Mouse (Mus musculus): ENCODE data around the gene Gm26620.
A peak's percentile ranks its signal among the peaks of the same experiment; 100 is the strongest.

Gm26620 gene

DNA sequence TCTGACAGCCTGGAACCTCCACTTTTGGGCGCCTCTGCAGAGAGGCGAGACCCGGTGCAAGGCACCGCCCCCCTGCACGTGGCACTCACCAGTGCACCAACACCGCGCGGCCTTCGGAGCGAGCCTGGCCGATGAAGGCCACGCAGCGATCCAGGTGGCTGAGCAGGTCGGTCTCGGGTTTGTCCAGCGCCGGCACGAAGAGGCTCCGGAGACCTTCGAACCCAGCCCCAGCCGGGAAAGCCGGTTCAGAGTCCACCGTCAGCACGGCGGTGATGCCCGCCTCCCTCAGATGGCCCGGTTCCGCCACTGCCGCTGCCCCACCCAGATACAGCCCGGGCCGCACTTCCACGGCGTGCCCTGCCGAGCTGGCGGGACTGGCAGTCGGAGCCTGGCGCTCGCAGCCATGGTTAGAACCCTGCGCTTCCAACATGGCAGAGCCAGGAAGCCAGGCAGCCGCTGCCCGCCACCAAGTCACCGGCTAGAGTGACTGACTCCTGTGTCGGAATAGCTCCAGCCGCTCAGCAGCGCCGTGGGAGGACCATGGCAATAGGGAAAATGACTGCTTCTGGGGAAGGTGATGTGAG lies at the start of gene Gm26620, which contains the start of gene Dusp12:
Gene Gm26620, plus strand, starts transcription at position 88 of the 584 bp plus-strand sequence.
Gene Dusp12, minus strand, starts transcription at position 563 of the 584 bp plus-strand sequence.
- peak; percentile 86 to 89 for DNase-seq

GRCm38 (mm10) chr1:170839685-170840084 lies 45.2 kb upstream of the Gm26620 start:
- no peak for DNase-seq

DNA sequence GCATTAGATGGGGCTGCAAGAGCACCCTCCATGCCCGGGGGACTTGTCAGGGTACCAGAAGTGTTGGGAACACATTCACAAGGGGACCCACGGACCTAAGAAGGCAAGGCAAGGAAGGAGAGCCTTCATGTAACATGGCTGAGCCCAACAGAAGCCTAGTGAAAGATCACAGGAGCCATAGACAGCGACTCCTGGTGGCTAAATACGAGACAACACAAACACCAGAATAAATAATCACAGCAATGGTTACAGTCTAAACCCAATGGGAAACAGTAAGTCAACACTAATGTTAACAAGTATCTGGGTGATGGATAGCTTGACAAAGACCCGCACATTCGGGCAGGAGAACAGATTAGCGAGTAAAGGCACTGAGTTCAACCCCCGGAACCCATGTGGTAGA lies 40.5 kb upstream of the Gm26620 start:
- no peak for DNase-seq

GRCm38 (mm10) chr1:170845448-170846307 lies 39.2 kb upstream of the Gm26620 start:
- DNase-seq: no peak

DNA sequence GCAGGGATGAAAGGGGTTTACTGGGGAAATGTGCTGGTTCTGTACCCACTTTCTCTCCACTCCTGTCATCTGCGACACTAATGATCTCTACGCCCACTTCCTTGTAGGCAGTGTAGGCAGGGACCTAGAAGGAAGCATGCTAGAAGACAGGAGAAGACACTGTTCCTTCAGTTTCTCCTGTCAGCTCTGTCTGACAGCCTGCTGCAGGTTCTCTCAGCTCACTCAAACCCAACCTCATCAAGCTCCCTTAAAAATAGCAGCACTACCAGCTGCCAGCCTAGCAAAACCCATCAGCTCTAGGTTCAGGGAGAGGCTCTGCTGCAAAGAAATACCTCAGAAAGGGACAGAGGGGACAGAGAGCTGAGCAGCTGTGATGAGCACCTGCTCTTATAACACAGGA lies 34.9 kb upstream of the Gm26620 start:
- no peak for DNase-seq

DNA sequence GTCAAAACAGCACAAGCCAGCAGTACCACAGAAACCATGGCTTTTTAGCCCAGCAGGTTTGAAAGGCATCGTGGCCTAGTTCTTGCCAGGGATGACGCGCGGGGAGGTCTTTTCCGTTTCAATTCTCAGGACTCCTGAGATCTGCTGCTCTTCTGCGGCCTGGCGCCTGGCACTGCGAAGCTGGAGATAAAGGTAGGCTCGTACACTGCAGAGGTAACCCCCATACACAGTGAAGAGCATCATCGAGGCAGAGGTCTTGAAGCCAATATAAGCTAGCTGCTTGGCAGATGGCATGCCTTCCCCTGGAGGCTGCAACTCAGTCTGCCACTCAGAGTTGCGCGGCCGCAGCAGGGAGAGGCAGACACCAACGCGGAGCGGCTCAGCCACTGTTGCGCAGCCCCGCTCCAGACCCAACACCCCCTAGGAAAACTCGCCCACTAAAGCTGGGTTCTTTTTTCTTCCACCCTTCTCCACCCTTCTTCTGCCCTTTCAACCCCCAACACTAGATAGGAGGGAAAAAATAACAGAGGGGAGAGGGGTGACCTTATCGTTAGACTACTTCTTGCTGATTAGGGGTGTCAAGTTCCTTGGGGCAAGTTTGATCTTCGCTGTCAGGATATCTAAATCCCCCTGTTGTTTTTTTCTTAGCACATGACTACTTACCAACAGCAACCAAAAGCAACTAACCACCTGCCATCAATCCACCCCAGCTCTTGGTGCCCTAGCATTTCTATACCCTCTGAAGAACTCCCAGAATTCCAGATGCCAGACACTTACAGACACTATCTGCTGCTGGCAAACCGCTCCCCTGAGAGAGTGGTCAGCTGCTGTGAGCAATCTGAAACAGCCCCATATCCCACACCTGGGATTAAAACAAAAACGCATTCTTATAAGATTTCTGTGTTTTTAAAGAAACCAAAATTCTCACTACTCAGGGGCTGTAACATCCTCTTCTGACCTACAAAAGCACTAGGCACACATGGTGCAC lies 33.9 kb upstream of the Gm26620 start:
- no peak for DNase-seq

GRCm38 (mm10) chr1:170853604-170854003 lies 31.3 kb upstream of the Gm26620 start:
- no peak for DNase-seq

- peak; percentile 31 to 51 for DNase-seq
Observed at GRCm38 (mm10) chr1:170855056-170855760, 29.7 kb upstream of the Gm26620 start.

- no peak for DNase-seq
Observed at GRCm38 (mm10) chr1:170857369-170857768, 27.5 kb upstream of the Gm26620 start.

DNA sequence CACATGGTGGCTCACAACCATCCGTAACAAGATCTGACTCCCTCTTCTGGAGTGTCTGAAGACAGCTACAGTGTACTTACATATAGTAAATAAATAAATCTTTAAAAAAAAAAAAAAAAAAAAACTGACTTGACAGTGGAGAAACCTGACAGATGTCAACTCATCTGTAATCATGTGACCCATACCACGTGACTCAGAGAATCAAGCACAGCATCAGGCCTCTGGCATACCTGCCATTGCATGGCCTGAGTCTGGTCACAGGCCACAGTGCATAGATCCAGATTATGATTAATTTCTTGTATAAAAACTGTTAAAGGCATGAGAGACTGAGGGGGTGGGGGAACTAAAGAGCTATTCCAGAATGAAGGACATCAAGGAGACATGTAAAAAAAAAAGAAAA lies 26.0 kb upstream of the Gm26620 start:
- no peak for DNase-seq

DNA sequence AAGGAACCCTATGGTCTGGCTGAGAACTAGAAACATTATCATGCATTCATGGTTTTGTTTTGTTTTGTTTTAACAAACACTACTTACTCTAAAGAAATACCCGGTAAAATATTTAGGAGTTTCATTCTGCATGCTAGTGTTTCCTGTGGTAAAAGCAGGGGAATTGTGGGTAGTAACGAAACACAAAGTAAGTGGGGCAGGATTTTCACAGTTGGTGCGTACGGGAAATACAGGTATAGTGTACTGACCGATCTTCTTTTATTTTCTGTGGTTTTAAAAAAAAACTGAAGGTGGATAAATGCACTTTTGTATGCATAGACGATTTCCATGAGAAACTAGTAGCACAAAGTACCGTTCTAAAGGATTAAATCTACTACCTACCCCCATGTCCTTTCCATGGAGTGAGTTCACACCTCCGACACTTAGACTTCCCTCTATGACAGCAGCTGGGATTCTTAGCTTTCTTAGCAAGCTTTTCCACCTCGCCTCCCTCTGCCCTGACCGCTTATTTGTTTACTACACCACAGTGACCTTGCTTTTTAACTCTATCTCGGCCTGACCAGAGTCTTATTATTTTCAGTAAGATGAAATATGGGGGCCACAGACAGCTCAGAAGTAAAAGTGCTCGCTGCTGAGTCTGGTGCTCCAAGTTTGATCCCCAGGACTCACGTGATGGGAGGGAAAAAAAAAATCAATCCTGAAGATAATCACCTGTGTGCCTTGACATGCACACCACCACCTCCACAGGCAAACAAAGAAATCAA lies 23.0 kb upstream of the Gm26620 start:
- no peak for DNase-seq

DNA sequence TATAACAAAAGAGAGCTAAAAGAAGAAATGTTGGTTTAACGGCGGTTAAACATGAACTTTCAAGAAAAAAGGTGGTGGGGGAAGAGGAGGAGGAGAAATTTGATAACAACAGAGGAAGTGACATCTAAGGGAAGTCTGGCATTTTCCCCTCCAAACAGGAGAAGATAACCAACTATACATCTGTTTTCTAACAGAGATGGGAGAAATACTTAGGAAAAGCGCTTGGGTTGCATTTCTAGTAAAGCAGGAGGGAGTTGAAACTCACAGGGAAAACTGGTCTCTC lies 22.5 kb upstream of the Gm26620 start:
- DNase-seq: no peak

GRCm38 (mm10) chr1:170863033-170863432 lies 21.8 kb upstream of the Gm26620 start:
- DNase-seq: no peak

- DNase-seq: no peak
Observed at GRCm38 (mm10) chr1:170864234-170864633, 20.6 kb upstream of the Gm26620 start.

- no peak for DNase-seq
Observed at GRCm38 (mm10) chr1:170864754-170865153, 20.1 kb upstream of the Gm26620 start.

DNA sequence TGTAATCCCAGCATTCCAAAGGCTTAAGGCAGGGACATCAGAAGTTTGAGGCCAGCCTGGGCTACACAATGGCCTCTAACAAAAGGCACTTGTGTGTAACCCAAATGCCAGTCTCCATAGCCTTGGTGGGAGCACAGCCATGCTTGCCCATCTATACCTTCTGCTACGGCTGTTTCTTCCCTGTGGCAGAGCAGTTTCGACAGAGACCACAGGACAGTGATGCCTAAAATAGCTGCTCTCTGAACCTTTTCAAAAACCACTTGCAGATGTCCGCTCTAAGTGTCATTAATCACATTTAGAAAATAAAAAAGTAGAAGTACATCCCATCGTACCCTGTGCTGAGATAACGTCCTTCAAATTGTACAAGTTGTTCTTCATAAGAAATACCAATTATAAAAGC lies 19.5 kb upstream of the Gm26620 start:
- no peak for DNase-seq

DNA sequence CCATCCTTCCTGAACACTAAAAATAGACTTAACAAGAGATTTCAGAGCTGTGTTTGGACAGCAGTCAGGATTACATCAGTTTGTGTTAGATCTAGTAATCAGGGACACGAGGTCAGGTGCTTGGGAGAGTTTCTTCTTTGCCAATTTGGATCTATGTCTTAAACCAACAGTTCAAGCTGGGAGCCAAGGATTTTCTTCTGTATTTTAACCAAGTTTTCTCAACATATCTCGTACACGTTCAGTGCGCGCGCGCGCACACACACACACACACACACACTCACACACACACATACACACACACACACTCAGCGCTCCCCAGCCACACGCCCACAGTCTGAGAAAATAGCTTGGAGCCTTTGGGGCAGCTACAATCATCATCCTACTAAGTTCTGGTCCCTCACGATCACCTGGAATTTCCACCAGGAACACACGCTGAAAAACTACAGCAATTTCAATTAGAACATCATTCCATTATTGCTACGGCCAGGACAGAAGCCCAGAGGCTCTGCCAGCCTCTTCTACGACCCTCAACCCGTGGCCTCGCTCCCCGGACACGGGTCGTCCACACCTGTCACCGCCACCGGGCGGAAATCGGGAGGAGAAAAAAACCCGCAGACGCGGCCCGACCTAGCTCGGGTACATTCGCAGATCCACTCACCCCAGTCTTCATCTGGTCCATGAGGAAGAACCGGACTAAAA lies 17.7 kb upstream of the Gm26620 start:
- DNase-seq: peak in 1 of 2 experiments; percentile 22

DNA sequence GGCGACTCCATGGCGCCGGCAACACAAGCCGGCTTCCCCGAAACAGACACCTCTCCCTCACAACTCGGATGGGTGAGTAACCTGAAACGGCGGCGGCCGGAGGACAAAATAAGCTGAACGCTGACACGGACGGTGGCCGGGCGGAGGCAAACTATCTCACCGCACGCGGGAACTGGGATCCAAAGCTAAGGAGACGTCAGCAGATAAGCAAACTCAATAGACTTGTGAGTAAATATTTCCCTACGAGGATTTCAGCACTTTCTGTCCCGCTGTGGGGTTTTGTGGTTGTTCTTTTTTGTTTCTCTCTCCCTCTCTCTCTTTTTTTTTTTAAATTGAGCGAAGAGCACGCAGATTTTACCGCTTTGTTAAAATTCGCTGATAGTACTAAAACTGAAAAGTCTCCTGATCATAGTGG lies 17.2 kb upstream of the Gm26620 start, which contains the start of gene Atf6:
Gene Atf6, minus strand, starts transcription at position 81 of the 415 bp plus-strand sequence.
- peak; percentile 96 to 97 for DNase-seq

GRCm38 (mm10) chr1:170868107-170868904 lies 16.6 kb upstream of the Gm26620 start:
- peak; percentile 79 to 83 for DNase-seq

DNA sequence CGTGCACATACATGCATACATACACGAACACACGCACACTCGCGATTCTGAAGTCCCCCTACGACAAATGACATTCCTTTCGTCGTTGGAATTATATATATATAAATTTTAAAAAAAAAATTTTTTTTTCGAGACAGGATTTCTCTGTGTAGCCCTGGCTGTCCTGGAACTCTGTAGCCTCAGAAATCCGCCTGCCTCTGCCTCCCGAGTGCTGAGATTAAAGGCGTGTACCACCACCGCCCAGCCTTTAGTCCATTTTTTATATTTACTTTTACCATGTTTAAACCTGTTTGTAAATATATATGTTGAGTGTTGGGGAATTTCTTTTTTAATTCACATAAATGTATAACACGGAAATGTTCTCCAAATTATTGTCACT lies 16.0 kb upstream of the Gm26620 start:
- DNase-seq: no peak

Measured in lung, adult 18-20 months (tissue).